In the genomic region with DNA sequence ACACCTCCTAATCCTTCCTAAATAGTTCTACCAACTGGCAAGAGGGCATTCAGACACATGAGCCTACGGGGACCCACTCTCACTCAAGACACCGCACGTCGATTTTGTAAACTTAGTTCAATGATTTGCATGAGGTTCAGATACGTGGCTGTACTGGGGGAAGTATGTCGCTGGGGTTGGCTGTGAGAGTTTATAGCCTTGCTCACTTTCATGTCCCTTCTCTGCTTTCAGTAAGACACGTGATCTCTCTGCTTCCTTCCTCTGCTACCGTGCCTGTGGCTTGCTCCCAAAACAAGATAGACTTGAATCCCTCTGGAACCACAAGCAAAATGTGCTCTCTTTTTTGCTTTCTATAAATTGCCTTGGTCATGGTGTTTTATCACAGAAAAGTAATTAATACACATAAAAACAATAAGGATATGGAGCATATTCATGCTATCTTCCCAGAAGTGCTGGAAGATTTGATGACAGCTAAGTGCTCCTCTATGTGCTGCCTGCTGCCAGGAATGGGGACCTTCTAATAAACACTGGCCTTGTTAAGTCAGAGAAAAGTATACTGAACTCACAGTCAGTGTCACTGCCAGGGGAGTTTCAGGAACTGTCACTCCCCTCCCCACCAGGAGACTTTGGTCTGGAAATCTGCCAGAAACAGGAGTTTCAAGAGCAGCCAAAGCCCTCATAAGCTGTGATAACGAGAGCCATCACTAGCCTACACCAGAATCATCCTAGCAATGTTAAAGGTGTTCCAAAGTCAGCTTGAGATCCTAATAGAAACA, we compare ENCODE assay signal across 30 mouse cellular contexts. TPM values are rescaled to one million over a fixed set of nuclear protein-coding genes. Genes with fewer than 3 reads are reported as not detected.
DNase-seq lines count a peak whose midpoint lies in the region; ATAC-seq and TF ChIP-seq lines count a peak whose summit lies in the region.
"Had no signal": no experiment of that assay in that cellular context is flagged by ENCODE, and none has a peak within 500 bp of the region (broad histone marks: within the 10 kb centered on the region; RNA-seq: fewer than 3 reads in every experiment).

No protein-coding gene starts in this region.

- H3K9ac ChIP-seq in heart, embryonic 12.5 days, result no peak overlapping the region
- H3K9ac ChIP-seq in lung, embryonic 14.5 days, result no peak overlapping the region
- no peak overlapping the region for H3K9ac ChIP-seq in intestine, embryonic 15.5 days
- H3K9ac ChIP-seq: embryonic facial prominence, embryonic 15.5 days; forebrain, embryonic 12.5 days; forebrain, postnatal 0 days; hindbrain, embryonic 13.5 days; limb, embryonic 15.5 days; liver, embryonic 13.5 days had no signal

- H3K27ac ChIP-seq in heart, embryonic 10.5 days, result no peak overlapping the region
- H3K27ac ChIP-seq in heart, embryonic 12.5 days (ENCODE audit: poor library complexity, severe bottlenecking), result no peak overlapping the region
- H3K27ac ChIP-seq in lung, embryonic 14.5 days (ENCODE audit: low read depth), result no peak overlapping the region; the same call in 1 of the 2 replicates
- H3K27ac ChIP-seq in intestine, embryonic 15.5 days, result no peak overlapping the region
- H3K27ac ChIP-seq: embryonic facial prominence, embryonic 15.5 days; forebrain, embryonic 12.5 days; hindbrain, embryonic 13.5 days; limb, embryonic 10.5 days; limb, embryonic 15.5 days; liver, embryonic 13.5 days had no signal

- no peak overlapping the region for H3K4me3 ChIP-seq in heart, embryonic 10.5 days
- H3K4me3 ChIP-seq in heart, embryonic 12.5 days, result no peak overlapping the region
- no peak overlapping the region for H3K4me3 ChIP-seq in lung, embryonic 14.5 days (ENCODE audit: low read depth, low read length)
- H3K4me3 ChIP-seq in intestine, embryonic 15.5 days (replicated peaks), result no peak overlapping the region
- H3K4me3 ChIP-seq: embryonic facial prominence, embryonic 15.5 days; forebrain, embryonic 12.5 days; hindbrain, embryonic 13.5 days; limb, embryonic 10.5 days; limb, embryonic 15.5 days; liver, embryonic 13.5 days had no signal

- H3K27me3 ChIP-seq in heart, embryonic 10.5 days (ENCODE audit: insufficient read depth, poor library complexity, severe bottlenecking), result no peaks in the 10 kb centered on the region
- no peaks in the 10 kb centered on the region for H3K27me3 ChIP-seq in heart, embryonic 12.5 days (replicated peaks)
- no peaks in the 10 kb centered on the region for H3K27me3 ChIP-seq in lung, embryonic 14.5 days (ENCODE audit: insufficient read depth, low read length)
- no peaks in the 10 kb centered on the region for H3K27me3 ChIP-seq in intestine, embryonic 15.5 days (replicated peaks)
- H3K27me3 ChIP-seq: embryonic facial prominence, embryonic 15.5 days; forebrain, embryonic 12.5 days; hindbrain, embryonic 13.5 days; limb, embryonic 15.5 days; liver, embryonic 13.5 days had no signal

- no peaks in the 10 kb centered on the region for H3K36me3 ChIP-seq in heart, embryonic 10.5 days
- no peaks in the 10 kb centered on the region for H3K36me3 ChIP-seq in heart, embryonic 12.5 days
- H3K36me3 ChIP-seq in lung, embryonic 14.5 days (ENCODE audit: insufficient read depth), result no peaks in the 10 kb centered on the region
- H3K36me3 ChIP-seq in intestine, embryonic 15.5 days, result no peaks in the 10 kb centered on the region
- H3K36me3 ChIP-seq: embryonic facial prominence, embryonic 15.5 days; forebrain, embryonic 12.5 days; hindbrain, embryonic 13.5 days; limb, embryonic 10.5 days; limb, embryonic 15.5 days; liver, embryonic 13.5 days had no signal

- no peak for ATAC-seq in heart, embryonic 12.5 days (ENCODE audit: insufficient number of reproducible peaks, low FRiP score)
- peak; percentile 95 for ATAC-seq in lung, embryonic 14.5 days (ENCODE audit: insufficient read depth)
- peak; percentile 68 for ATAC-seq in common myeloid progenitor, adult 5-6 weeks (replicated peaks; ENCODE audit: low read depth, poor library complexity, severe bottlenecking)
- no peak for ATAC-seq in intestine, embryonic 15.5 days
- ATAC-seq: activated CD4-positive, CD25-positive, alpha-beta regulatory T cell, adult 4 months; CD4-positive, CD25-positive, alpha-beta regulatory T cell, adult 4 months; forebrain, postnatal 0 days; intestine, postnatal 0 days had no signal

- peak; percentile 50 for DNase-seq in heart, embryonic 10.5 days (ENCODE audit: low spot score)
- DNase-seq in lung, embryonic 14.5 days, result peak; percentile 85
- no peak for DNase-seq in lung, postnatal 25 days (ENCODE audit: low spot score)
- peak; percentile 47 for DNase-seq in 416B (ENCODE audit: low read depth)
- no peak for DNase-seq in thymus, postnatal 14 days
- DNase-seq: adrenal gland, adult 2 months; adrenal gland, postnatal 36 days; cerebellum, adult 18-20 months; cerebellum, postnatal 10 days; forebrain, postnatal 0 days; gastrocnemius, postnatal 10 days; heart, postnatal 36 days; kidney, adult 9 months; kidney, postnatal 10 days; layer of hippocampus, adult 9-11 months; liver, embryonic 13.5 days; lung, adult 18-20 months; midbrain, embryonic 14.5 days; thymus, adult 2 months had no signal

- H3K4me2 ChIP-seq in heart, embryonic 12.5 days, result no peak overlapping the region
- no peak overlapping the region for H3K4me2 ChIP-seq in lung, embryonic 14.5 days
- no peak overlapping the region for H3K4me2 ChIP-seq in intestine, embryonic 15.5 days (replicated peaks)
- H3K4me2 ChIP-seq: embryonic facial prominence, embryonic 15.5 days; forebrain, embryonic 12.5 days; hindbrain, embryonic 13.5 days; limb, embryonic 15.5 days; liver, embryonic 13.5 days had no signal

- no peak for TF ChIP-seq CTCF in lung, embryonic 14.5 days (IDR thresholded peaks at IDR 0.05; ENCODE audit: low read depth)

- H3K9me3 ChIP-seq in heart, embryonic 10.5 days, result 0 out of 2 replicates have a peak, but pooled peaks cover 3% of the 10 kb centered on the region
- H3K9me3 ChIP-seq in heart, embryonic 12.5 days (replicated peaks), result no peaks in the 10 kb centered on the region; the same call in none of the 2 replicates
- no peaks in the 10 kb centered on the region for H3K9me3 ChIP-seq in lung, embryonic 14.5 days (ENCODE audit: low read depth, low read length)
- no peaks in the 10 kb centered on the region for H3K9me3 ChIP-seq in intestine, embryonic 15.5 days
- H3K9me3 ChIP-seq: embryonic facial prominence, embryonic 15.5 days; forebrain, embryonic 12.5 days; limb, embryonic 10.5 days; limb, embryonic 15.5 days had no signal

- H3K4me1 ChIP-seq in heart, embryonic 10.5 days, result no peaks in the 10 kb centered on the region
- no peaks in the 10 kb centered on the region for H3K4me1 ChIP-seq in heart, embryonic 12.5 days (replicated peaks)
- no peaks in the 10 kb centered on the region for H3K4me1 ChIP-seq in lung, embryonic 14.5 days (ENCODE audit: insufficient read depth)
- H3K4me1 ChIP-seq in intestine, embryonic 15.5 days (replicated peaks), result no peaks in the 10 kb centered on the region
- H3K4me1 ChIP-seq: embryonic facial prominence, embryonic 15.5 days; forebrain, embryonic 12.5 days; hindbrain, embryonic 13.5 days; limb, embryonic 10.5 days; limb, embryonic 15.5 days; liver, embryonic 13.5 days had no signal

- WGBS in heart, embryonic 10.5 days, result 82% methylated on average over 9 of the region's 9 CpGs
- 72% methylated on average over 9 of the region's 9 CpGs for WGBS in heart, embryonic 12.5 days
- WGBS in lung, embryonic 14.5 days, result 43% methylated on average over 9 of the region's 9 CpGs
- 79% methylated on average over 9 of the region's 9 CpGs for WGBS in intestine, embryonic 15.5 days

RNA-seq across cellular contexts. Expression of a gene that starts 36.6 kb away (rescaled TPM):
- 29.4 and 32.2 TPM in 2 replicates for polyA plus RNA-seq in heart, embryonic 10.5 days (2016; fragmentation: Nextera tagmentation; extraction: Ambion mirVana)
- polyA plus RNA-seq in heart, embryonic 12.5 days (2016; fragmentation: Nextera tagmentation; extraction: Ambion mirVana), result 28.9 and 29.3 TPM in 2 replicates
- polyA plus RNA-seq in lung, embryonic 14.5 days (2014; fragmentation: Nextera tagmentation; extraction: Ambion mirVana), result 28.3 and 29.1 TPM in 2 replicates
- 7.4 and 14.7 TPM in 2 replicates for total RNA-seq in common myeloid progenitor, adult 5-6 weeks (2017)
- polyA plus RNA-seq in intestine, embryonic 15.5 days (2015; fragmentation: Nextera tagmentation; extraction: Ambion mirVana), result 21.4 and 22.5 TPM in 2 replicates

RNA-seq across cellular contexts. Expression of a gene that starts 55.5 kb away (rescaled TPM):
- polyA plus RNA-seq in heart, embryonic 10.5 days (2016; fragmentation: Nextera tagmentation; extraction: Ambion mirVana), result 332 and 445 TPM in 2 replicates
- 303 and 308 TPM in 2 replicates for polyA plus RNA-seq in heart, embryonic 12.5 days (2016; fragmentation: Nextera tagmentation; extraction: Ambion mirVana)
- 386 and 393 TPM in 2 replicates for polyA plus RNA-seq in lung, embryonic 14.5 days (2014; fragmentation: Nextera tagmentation; extraction: Ambion mirVana)
- 377 and 448 TPM in 2 replicates for total RNA-seq in common myeloid progenitor, adult 5-6 weeks (2017)
- 335 and 379 TPM in 2 replicates for polyA plus RNA-seq in intestine, embryonic 15.5 days (2015; fragmentation: Nextera tagmentation; extraction: Ambion mirVana)

Comparison
In these comparisons a context has a peak if more than half of its experiments do, and no peak if none do; other contexts are left out.
1. DNase-seq: peak in heart, embryonic 10.5 days (single experiment), lung, embryonic 14.5 days (single experiment) and 416B (single experiment); none in lung, postnatal 25 days (single experiment) and thymus, postnatal 14 days (single experiment).
2. ATAC-seq: peak in lung, embryonic 14.5 days (single experiment) and common myeloid progenitor, adult 5-6 weeks (single experiment); none in heart, embryonic 12.5 days (single experiment) and intestine, embryonic 15.5 days (single experiment).